Mouse (Mus musculus) kidney, adult 9 months (tissue): ENCODE results near the gene Sds.
"Not testable (repeated sequence)": the region's sequence is repeated elsewhere in the genome, so short reads cannot be mapped to it uniquely, and the experiment has no call there.

Experiments used
- DNase-seq: peaks from one replicate; pipeline ENCODE4 v3.0.0; 2022

The Sds gene

GRCm38 (mm10) chr5:120493440-120493839 is 17.1 kb downstream of the Sds start:
- DNase-seq, result no peak

DNA sequence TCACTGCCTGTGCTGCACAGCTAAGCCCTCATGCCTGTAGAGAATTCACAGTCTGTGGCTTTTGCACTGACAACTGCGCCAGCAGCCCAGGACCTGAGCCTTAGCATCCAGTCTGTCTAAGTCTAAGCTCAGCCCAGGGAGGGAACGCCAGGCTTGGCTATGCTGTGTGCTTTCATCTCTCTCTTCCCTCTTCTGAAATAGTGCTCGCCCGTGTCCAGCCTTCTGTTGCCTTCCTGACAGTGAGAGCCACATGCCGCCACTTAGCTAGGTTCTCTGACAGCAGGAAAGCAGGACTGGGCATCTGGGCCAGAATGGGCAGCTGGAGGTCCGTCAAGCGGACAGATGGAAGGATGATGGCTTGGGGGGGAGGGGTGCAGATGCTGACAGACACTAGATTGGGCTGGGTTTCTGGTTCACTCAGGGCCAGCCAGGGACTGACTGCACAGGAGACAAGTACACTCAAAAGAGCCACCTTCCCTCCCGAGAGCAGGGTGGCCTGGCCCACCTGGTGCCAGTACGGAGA is 17.6 kb downstream of the Sds start:
- DNase-seq, result no peak

- DNase-seq, result no peak
These were observed 18.9 kb downstream of the Sds start for GRCm38 (mm10) chr5:120495064-120495702.

DNA sequence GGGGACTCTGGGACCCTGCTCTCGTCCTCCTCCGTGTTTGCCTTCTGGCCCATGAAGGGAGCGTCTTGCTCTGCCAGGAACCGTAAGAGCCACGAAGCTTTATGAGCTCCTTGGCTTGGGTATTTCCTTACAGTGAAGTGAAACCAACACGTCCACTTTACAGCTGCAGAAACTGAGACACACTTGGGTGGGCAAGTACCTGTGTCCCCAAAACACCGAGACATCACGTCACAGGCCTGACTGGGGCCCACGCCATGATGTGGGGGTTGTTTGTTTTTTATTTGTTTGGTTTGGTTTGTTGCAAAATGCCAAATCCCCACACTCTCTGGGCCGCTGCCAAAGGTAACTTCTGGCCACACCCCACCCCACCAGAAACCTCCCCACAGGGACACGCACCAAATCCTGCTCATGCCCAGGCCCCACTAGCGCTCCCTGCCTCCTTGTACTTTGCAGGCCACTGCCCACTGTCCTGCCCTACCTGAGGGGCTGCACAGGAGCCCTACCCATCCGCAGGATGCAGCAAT is 19.4 kb downstream of the Sds start:
- no peak for DNase-seq

- no peak for DNase-seq
These were observed 20.7 kb downstream of the Sds start for GRCm38 (mm10) chr5:120497071-120497470.

DNA sequence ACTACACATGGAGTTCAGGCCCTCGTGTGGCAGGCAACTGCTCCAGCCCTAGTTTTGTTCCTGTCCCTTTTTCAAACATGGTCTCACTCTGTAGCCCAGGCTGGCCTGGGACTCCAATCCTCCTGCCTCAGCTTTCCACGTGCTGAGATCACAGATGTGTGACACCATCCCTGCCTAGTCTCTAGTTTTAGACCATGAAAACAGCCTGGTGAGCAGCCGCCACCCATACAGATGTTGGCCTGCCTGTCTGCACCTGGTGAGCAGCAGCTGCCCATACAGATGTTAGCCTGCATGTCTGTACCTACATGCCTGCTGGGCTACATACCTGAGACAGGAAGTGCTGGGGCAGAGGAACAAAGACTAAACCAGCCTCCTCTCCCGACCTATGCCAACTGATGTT is 22.9 kb downstream of the Sds start:
- no peak for DNase-seq

GRCm38 (mm10) chr5:120500609-120501008 is 24.3 kb downstream of the Sds start:
- not testable (repeated sequence) for DNase-seq

DNA sequence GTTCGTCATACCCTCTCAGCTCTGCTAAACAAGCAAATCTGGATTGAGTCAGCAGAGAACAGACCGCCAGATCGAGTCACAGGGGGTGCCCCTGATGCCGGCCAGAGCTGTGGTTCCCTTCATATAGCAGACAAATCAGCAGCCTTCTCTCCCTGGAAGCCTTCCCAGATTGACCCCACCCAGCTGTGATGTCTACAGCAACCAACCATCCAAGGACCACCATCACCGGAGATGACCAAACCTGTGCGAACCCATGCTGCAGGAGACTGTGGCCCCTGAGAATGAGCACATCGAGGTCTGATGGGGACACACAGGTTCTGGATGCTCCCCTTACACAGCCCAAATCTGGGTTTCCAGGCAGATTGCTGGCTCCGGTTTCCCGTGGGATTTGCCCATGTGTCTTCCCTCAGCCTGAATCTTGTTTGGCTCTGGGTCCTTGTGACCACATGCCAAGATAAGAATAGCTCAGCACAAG is 25.9 kb downstream of the Sds start:
- no peak for DNase-seq

DNA sequence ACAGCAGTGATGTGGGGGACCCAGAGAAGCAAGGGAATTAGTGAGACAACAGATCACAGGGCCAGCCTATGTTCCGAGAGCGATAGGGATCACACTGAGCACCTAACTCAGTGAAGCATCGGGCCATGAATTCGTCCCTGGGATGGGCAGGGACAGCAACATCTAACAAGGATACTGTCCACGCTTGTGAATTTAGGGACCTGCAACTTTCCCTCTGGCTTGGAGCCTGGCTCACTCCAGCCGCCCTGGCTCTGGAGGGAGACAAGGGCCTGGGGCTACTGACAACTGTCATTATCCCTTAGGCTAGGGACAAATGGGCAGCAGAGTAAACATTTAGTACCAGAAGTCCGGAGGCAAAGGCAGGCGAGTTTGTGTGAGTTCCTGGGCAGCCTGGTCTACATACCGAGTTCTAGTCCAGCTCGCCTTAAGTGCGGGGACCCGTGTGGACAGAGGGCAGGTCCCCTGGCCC is 26.4 kb downstream of the Sds start:
- no peak for DNase-seq

DNA sequence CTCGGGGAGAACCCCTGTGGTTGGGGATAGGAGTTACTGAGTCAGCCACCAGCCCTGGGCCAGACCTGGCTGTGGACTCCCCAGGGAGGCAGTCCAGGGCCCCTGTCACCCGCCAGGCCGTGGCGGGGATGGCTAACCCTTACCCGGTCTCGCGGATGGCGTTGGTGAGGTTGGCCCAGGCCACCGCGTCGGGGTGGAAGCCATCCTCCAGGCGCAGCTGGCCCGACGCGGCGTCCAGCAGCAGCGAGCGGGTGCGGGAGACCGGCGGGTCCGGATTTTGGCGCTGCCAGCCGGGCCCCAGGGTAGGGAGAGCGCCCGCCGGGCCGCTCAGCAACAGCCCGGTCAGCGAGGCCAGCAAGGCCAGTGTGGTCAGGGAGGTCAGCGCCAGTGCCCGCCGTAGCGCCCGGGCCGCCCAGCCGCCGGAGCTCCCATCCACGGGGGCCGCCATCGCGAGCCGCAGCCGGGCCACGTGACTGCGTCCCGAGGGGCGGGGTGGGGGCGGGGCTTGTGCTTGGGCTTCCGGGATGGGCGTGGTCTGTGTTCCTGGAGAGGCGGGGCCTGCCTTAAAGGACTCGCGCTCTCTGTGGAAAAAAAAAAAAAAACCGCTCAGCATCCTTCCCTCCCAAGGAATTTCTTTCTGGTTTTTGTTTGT is 26.9 kb downstream of the Sds start, which contains the start of gene Plbd2:
Gene Plbd2, minus strand, starts transcription at position 482 of the 652 bp plus-strand sequence.
- DNase-seq, result peak; percentile 78

DNA sequence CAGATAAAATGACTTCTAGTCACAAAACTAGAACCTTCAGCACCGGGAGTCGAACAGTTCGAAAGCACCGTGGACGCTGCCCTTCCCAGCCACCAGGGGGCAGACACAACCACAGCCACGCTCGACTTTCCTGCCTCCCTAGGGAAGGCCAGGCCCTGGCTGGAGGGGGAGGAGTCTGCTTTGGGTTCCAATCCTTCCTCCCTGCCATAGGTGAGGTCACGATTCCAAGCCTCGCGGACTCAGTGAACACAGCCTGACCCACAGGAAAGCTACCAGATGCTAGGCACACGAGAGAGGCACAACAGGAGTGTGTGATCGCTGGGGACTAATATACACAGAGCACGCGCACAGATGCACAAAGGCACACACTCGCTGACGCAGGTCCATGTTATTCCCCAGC is 29.0 kb downstream of the Sds start:
- DNase-seq, result peak; percentile 88

GRCm38 (mm10) chr5:120505781-120506180 is 29.5 kb downstream of the Sds start:
- no peak for DNase-seq

DNA sequence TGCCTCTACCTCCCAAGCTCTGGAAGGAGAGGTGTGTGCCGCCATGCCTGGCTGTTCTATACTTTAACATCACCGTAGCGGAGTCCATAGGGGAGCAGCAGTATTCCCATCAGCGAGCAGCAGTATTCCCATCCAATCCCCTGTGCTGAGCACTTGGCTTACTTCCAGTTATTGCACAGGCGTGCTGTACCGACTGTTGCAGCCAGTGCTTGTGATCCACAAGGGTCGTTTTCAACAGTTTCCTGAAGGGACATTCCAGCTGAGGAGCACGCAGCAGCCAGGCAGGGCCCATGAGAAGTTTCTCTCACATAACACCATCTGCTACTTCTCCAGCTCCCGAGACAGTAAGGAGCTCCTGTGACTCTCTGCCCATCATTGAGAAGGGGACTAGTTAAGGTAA is 30.2 kb downstream of the Sds start:
- no peak for DNase-seq

DNA sequence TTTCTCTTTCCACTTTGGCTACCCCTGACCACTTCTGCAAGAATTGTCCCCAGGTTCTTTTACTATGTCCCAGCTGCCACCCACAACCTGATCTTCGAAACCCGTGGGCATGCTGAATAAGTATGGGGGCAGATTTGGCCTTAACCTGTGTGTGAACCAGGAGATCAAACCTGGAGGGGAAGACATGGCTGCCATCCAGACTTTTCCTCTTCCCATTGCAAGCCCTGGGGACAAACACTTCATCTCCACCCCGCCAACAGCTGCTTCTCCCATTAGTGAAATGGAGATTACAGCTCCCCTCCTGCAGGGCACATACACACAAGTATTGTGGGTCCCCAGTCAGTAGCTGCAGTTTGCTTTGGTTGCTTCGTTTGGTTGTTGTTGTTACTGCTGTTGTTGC is 31.0 kb downstream of the Sds start:
- no peak for DNase-seq

GRCm38 (mm10) chr5:120510982-120511642 is 34.8 kb downstream of the Sds start, which contains the start of gene Slc8b1:
Gene Slc8b1, plus strand, starts transcription at chr5:120511168.
- peak; percentile 99 for DNase-seq

GRCm38 (mm10) chr5:120511643-120512220 is 35.4 kb downstream of the Sds start:
- DNase-seq, result peak; percentile 37

DNA sequence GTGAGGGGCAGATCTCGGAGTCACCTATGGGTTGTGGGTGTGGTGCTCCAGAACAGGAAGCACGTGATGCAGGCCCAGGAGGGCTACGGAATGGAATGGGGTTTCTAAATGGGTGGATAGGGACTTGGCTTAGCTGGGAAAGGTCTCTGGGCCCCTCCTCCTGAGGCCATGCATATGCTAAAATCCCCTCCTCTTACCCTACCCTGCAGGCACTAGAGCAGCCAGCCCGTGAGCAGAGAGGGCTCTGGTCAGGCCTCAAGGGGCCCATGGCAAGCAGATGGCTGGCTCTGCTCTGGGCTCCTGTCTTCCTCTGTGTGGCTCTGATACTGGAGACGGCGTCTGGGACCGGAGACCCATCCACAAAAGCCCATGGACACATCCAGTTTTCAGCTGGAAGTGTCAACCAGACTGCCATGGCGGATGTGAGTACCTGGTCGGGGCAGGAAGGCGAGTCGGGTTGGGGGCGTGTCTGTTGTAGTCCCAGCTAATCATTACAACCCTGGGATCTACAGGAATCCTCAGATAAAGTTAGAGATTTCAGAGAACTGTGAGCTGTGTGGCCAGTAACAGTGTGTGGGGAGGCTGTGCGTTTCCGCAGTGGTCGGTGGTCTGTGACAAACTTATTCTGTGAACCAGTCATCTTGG is 36.7 kb downstream of the Sds start:
- peak; percentile 42 for DNase-seq

DNA sequence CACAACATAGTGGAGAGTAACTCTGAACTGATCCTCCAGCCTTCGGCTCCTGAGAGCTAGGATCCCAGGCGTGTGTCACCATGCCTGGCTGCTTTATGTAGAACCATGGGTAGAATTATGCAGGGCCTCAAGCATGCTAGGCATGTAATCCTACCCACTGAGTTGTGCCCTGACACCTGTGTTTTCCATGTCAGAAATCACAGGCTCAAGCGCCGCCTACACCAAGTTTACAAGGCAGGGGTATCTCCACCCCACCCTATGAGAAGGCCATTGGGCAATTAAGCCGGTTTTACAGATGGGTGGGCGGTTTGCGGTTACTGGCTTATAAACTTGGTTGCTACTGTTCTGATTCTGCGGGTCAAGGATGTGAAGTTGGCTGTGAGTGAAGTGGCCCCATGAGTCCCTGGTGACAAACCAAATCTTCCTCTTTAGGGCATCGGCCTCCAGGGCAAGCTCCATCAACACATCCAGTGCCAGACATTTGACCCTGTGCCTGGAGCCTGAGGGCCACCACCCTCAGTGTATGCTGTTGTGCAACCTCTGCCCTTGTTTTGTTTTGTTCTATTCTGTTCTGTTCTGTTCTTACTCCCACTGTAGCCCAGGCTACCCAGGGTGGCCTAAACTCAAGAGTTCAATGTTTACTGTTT is 37.8 kb downstream of the Sds start:
- DNase-seq, result no peak

GRCm38 (mm10) chr5:120514754-120515153 is 38.4 kb downstream of the Sds start:
- peak; percentile 46 for DNase-seq

- no peak for DNase-seq
These were observed 39.1 kb downstream of the Sds start for GRCm38 (mm10) chr5:120515451-120515850.

DNA sequence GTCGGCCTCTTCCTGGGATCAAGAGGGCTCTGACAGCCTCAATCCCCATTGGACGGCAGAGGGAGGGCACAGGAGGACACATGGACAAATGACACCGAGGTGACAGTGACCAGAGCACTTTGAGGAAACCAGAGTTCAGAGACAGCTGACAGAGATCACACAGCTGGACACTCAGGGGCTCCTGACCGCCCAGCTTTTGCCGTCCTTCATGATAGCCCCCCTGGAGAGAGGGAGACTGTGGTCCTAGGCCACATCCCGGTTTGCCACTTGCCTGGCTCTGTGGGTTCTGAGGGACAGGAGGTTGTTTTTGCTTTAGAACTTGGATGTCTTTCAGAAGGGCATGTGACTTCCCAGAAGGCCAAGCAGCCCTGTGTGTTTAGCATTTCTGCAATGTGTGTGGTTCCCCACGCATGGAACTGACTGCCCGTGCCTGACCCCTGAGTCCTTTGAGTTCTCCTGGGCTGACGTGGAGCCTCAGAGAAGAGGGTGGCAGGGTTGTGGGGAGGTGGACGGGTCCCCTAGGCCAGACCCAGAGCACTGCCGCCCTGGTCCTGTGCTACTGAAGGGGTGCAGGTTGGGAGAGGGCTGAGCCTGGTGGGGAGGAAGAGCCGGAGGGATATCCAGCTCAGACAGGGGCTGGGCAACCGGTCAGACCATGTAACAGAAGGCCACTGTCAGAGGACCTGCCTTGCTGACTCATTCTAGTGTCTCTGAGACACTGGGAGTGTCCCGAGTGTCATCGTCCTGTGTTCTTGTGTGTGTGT is 40.1 kb downstream of the Sds start:
- DNase-seq, result peak; percentile 86
